17 mouse cellular contexts compared by ENCODE assay signal in genomic region chr16:52333631-52334030, GRCm38 (mm10).
DNase-seq lines count a peak whose midpoint lies in the region; ATAC-seq and TF ChIP-seq lines count a peak whose summit lies in the region.
"Had no signal": no experiment of that assay in that cellular context is flagged by ENCODE, and none has a peak within 500 bp of the region (broad histone marks: within the 10 kb centered on the region; RNA-seq: fewer than 3 reads in every experiment).

No protein-coding gene starts in this region.

- no peak for TF ChIP-seq CTCF in C2C12 (IDR thresholded peaks at IDR 0.05; ENCODE audit: control insufficient read depth, insufficient read depth, insufficient read length)

- peak; percentile 75 for ATAC-seq in liver, embryonic 12.5 days
- ATAC-seq: inflammation-experienced regulatory T-cells, adult 6 months; Patski had no signal

- no peak overlapping the region for H3ac ChIP-seq in C2C12 (ENCODE audit: control insufficient read depth, insufficient read length, low read depth)

- peak; percentile 35 for DNase-seq in adipocyte (ENCODE audit: low spot score)
- DNase-seq in lung, postnatal 14 days, result peak; percentile 28
- no peak for DNase-seq in gastrocnemius, adult 18-20 months (ENCODE audit: low spot score)
- DNase-seq in left cerebral cortex, adult 18-20 months (ENCODE audit: low spot score in 2 of 2), result no peak
- no peak for DNase-seq in cerebellum, adult 9-11 months
- DNase-seq: adrenal gland, adult 2 months; cerebellum, adult 9-10 months; heart, adult 18-20 months; heart, postnatal 4 days; right cerebral cortex, postnatal 25 days; thymus, postnatal 25 days had no signal

- no peak overlapping the region for H3K27ac ChIP-seq in liver, embryonic 12.5 days
- H3K27ac ChIP-seq: layer of hippocampus, adult 2 months had no signal

- H3K79me3 ChIP-seq in C2C12 (ENCODE audit: low read depth), result peaks cover 23% of the 10 kb centered on the region

- H3K36me3 ChIP-seq in C2C12 (ENCODE audit: control insufficient read depth, insufficient read depth), result no peaks in the 10 kb centered on the region
- H3K36me3 ChIP-seq in liver, embryonic 12.5 days, result no peaks in the 10 kb centered on the region

- H3K9me3 ChIP-seq in liver, embryonic 12.5 days (replicated peaks), result no peaks in the 10 kb centered on the region

- no peak overlapping the region for H3K4me2 ChIP-seq in liver, embryonic 12.5 days

- WGBS in liver, embryonic 12.5 days (ENCODE audit: insufficient replicate concordance), result 71% methylated on average over 5 of the region's 5 CpGs

- no peak overlapping the region for H3K4me3 ChIP-seq in C2C12 (ENCODE audit: insufficient read depth, poor library complexity, severe bottlenecking)
- H3K4me3 ChIP-seq in liver, embryonic 12.5 days, result no peak overlapping the region
- H3K4me3 ChIP-seq: layer of hippocampus, adult 2 months had no signal

- H3K27me3 ChIP-seq in C2C12 (ENCODE audit: control insufficient read depth, insufficient read depth, insufficient read length), result no peaks in the 10 kb centered on the region
- H3K27me3 ChIP-seq in liver, embryonic 12.5 days (replicated peaks), result no peaks in the 10 kb centered on the region
- H3K27me3 ChIP-seq: CH12.LX, Patski had no signal

- H3K4me1 ChIP-seq in liver, embryonic 12.5 days, result no peaks in the 10 kb centered on the region; the same call in 1 of the 2 replicates

- peaks cover 52% of the 10 kb centered on the region for H3K79me2 ChIP-seq in C2C12 (ENCODE audit: control insufficient read depth, insufficient read depth)

- no peak overlapping the region for H3K9ac ChIP-seq in liver, embryonic 12.5 days

TF ChIP-seq in C2C12, 6 proteins besides CTCF, POLR2A, EP300 and RAD21:
- no peak for TF ChIP-seq MYOG (IDR thresholded peaks at IDR 0.05; ENCODE audit: control insufficient read depth, extremely low read depth, insufficient read length)
- TF ChIP-seq CEBPB (IDR thresholded peaks at IDR 0.05; ENCODE audit: low read depth), result peak; percentile 13

Comparison
In these comparisons a context has a peak if more than half of its experiments do, and no peak if none do; other contexts are left out.
1. DNase-seq: peak in adipocyte (single experiment) and lung, postnatal 14 days (single experiment); none in gastrocnemius, adult 18-20 months (single experiment), left cerebral cortex, adult 18-20 months (0 of 2) and cerebellum, adult 9-11 months (single experiment).